Mouse (Mus musculus) forebrain, embryonic 14.5 days (tissue): ENCODE measurements around the gene Cers6. TPM values are rescaled to one million over a fixed set of nuclear protein-coding genes. Genes with fewer than 3 reads are reported as not detected.

Experiments
- ATAC-seq: fragments of 200-750 bp; cut with Nextera tagmentation; 2 replicates; pipeline ENCODE4 v1.8.0; 2017; ENCODE audit warnings: mild to moderate bottlenecking, moderate library complexity
- DNase-seq: peaks from one replicate; pipeline ENCODE4 v3.0.0-alpha.2; 2015; ENCODE audit warnings: low spot score
- H3K27ac ChIP-seq: fragments of 300-500 bp; sonication (generic); 2 replicates; pipeline ENCODE4 v1.5.1; 2014; ENCODE audit warnings: low read depth, mild to moderate bottlenecking, control low read depth, low read length, moderate library complexity
- H3K27me3 ChIP-seq: fragments of 300-500 bp; sonication (generic); replicated peaks from 2 replicates; pipeline ENCODE4 v1.6.1; 2014; ENCODE audit warnings: low read length, control low read depth, mixed read lengths; ENCODE audit not compliant: control insufficient read depth, insufficient read depth
- H3K36me3 ChIP-seq: fragments of 300-500 bp; sonication (generic); 2 replicates; pipeline ENCODE4 v1.6.1; 2014; ENCODE audit warnings: low read length, control low read depth; ENCODE audit not compliant: control insufficient read depth, insufficient read depth
- H3K4me1 ChIP-seq: fragments of 300-500 bp; sonication (generic); 2 replicates; pipeline ENCODE4 v1.6.1; 2014; ENCODE audit warnings: antibody characterized with exemption, low read length, control low read depth; ENCODE audit not compliant: control insufficient read depth, insufficient read depth
- H3K4me2 ChIP-seq: fragments of 300-500 bp; sonication (generic); 2 replicates; pipeline ENCODE4 v1.6.1; 2014; ENCODE audit warnings: mild to moderate bottlenecking, control low read depth, low read length
- H3K4me3 ChIP-seq: fragments of 300-500 bp; sonication (generic); 2 replicates; pipeline ENCODE4 v1.5.1; 2014; ENCODE audit warnings: low read depth, low read length, control low read depth
- H3K9ac ChIP-seq: fragments of 300-500 bp; sonication (generic); 2 replicates; pipeline ENCODE4 v1.6.1; 2014; ENCODE audit warnings: mild to moderate bottlenecking, low read length, control low read depth, moderate library complexity
- H3K9me3 ChIP-seq: fragments of 300-500 bp; sonication (generic); replicated peaks from 2 replicates; pipeline ENCODE4 v1.6.1; 2016; ENCODE audit warnings: low read length, control low read depth, mixed read lengths; ENCODE audit not compliant: control insufficient read depth
- WGBS: fragments of 180-500 bp; shearing (Covaris S2); extraction: QIAGEN DNeasy Blood & Tissue Kit; methylation state at CpG from one replicate; pipeline ENCODE4 v1.1.7; 2014; 5-methylcytosine and 5-hydroxymethylcytosine counted together
- polyA plus RNA-seq: library from polyadenylated mRNA; unstranded; fragments of >200 nt; fragmentation: Nextera tagmentation; extraction: Ambion mirVana; gene quantifications from 2 replicates; pipeline ENCODE4 v1.2.1, GENCODE M21; 2014

Cers6 gene
- polyA plus RNA-seq, 1 experiment from 2014 or later = 57.3 TPM

GRCm38 (mm10) chr2:69132488-69133040, 271.3 kb downstream of the Cers6 start:
- no peak overlapping the region for H3K4me3 ChIP-seq
- ATAC-seq (no peak), DNase-seq (no peak)
- no peak overlapping the region for H3K27ac ChIP-seq
- H3K27me3 ChIP-seq = no peaks in the 10 kb centered on the region
- no peak overlapping the region for H3K4me2 ChIP-seq
- WGBS = 66% methylated on average over 5 of the region's 5 CpGs
- no peaks in the 10 kb centered on the region for H3K9me3 ChIP-seq
- H3K4me1 ChIP-seq = peaks cover 4% of the 10 kb centered on the region; the same call in 1 of the 2 replicates
- no peak overlapping the region for H3K9ac ChIP-seq
- H3K36me3 ChIP-seq = no peaks in the 10 kb centered on the region

- DNase-seq (no peak), ATAC-seq (no peak)
- peaks cover under 1% of the 10 kb centered on the region; the same call in 1 of the 2 replicates for H3K4me1 ChIP-seq
- no peak overlapping the region for H3K9ac ChIP-seq
- no peak overlapping the region for H3K27ac ChIP-seq
- no peak overlapping the region for H3K4me2 ChIP-seq
- H3K9me3 ChIP-seq = no peaks in the 10 kb centered on the region
- 85% methylated on average over 1 of the region's 1 CpGs for WGBS
- no peaks in the 10 kb centered on the region for H3K27me3 ChIP-seq
- H3K36me3 ChIP-seq = no peaks in the 10 kb centered on the region
- no peak overlapping the region for H3K4me3 ChIP-seq
These were observed 272.9 kb downstream of the Cers6 start for GRCm38 (mm10) chr2:69134186-69134585.

- DNase-seq (no peak), ATAC-seq (no peak)
- Histone ChIP-seq H3K27me3 (no peaks in the 10 kb centered on the region), H3K9me3 (no peaks in the 10 kb centered on the region), H3K4me1 (no peaks in the 10 kb centered on the region), H3K9ac (no peak overlapping the region), H3K4me2 (no peak overlapping the region), H3K36me3 (no peaks in the 10 kb centered on the region), H3K4me3 (no peak overlapping the region), H3K27ac (no peak overlapping the region)
- 71% methylated on average over 9 of the region's 9 CpGs for WGBS
These were observed 273.7 kb downstream of the Cers6 start for GRCm38 (mm10) chr2:69134937-69135336.

GRCm38 (mm10) chr2:69135661-69136576, 274.7 kb downstream of the Cers6 start, which contains the start of gene Nostrin:
Gene Nostrin, plus strand, starts transcription at chr2:69135800.
- no peaks in the 10 kb centered on the region for H3K4me1 ChIP-seq
- H3K27ac ChIP-seq = no peak within 1 kb of the TSS
- peak; percentile 39 for DNase-seq
- no peaks in the 10 kb centered on the region for H3K36me3 ChIP-seq
- no peaks in the 10 kb centered on the region for H3K27me3 ChIP-seq
- no peaks in the 10 kb centered on the region for H3K9me3 ChIP-seq
- 82% methylated on average over 15 of the region's 15 CpGs for WGBS
- no peak within 1 kb of the TSS for H3K4me3 ChIP-seq
- no peak within 1 kb of the TSS for H3K4me2 ChIP-seq
- ATAC-seq = no peak
- no peak within 1 kb of the TSS for H3K9ac ChIP-seq

- Histone ChIP-seq H3K27me3 (no peaks in the 10 kb centered on the region), H3K9ac (no peak overlapping the region), H3K4me3 (no peak overlapping the region), H3K9me3 (no peaks in the 10 kb centered on the region), H3K4me2 (no peak overlapping the region), H3K27ac (no peak overlapping the region), H3K4me1 (no peaks in the 10 kb centered on the region), H3K36me3 (no peaks in the 10 kb centered on the region)
- DNase-seq = no peak
- no peak for ATAC-seq
- WGBS = 94% methylated on average over 10 of the region's 10 CpGs
These were observed 276.3 kb downstream of the Cers6 start for GRCm38 (mm10) chr2:69137406-69138084.

GRCm38 (mm10) chr2:69138759-69139158, 277.5 kb downstream of the Cers6 start:
- no peak overlapping the region for H3K9ac ChIP-seq
- ATAC-seq = no peak
- 76% methylated on average over 4 of the region's 4 CpGs for WGBS
- H3K4me2 ChIP-seq = no peak overlapping the region
- H3K27ac ChIP-seq = no peak overlapping the region
- H3K9me3 ChIP-seq = no peaks in the 10 kb centered on the region
- DNase-seq = peak; percentile 19
- no peaks in the 10 kb centered on the region for H3K27me3 ChIP-seq
- no peak overlapping the region for H3K4me3 ChIP-seq
- H3K36me3 ChIP-seq = no peaks in the 10 kb centered on the region
- H3K4me1 ChIP-seq = no peaks in the 10 kb centered on the region

- H3K27ac ChIP-seq = no peak overlapping the region
- H3K4me1 ChIP-seq = no peaks in the 10 kb centered on the region
- no peak overlapping the region for H3K4me2 ChIP-seq
- H3K36me3 ChIP-seq = no peaks in the 10 kb centered on the region
- no peak overlapping the region for H3K4me3 ChIP-seq
- H3K9me3 ChIP-seq = no peaks in the 10 kb centered on the region
- DNase-seq (no peak), ATAC-seq (no peak)
- no peak overlapping the region for H3K9ac ChIP-seq
- H3K27me3 ChIP-seq = no peaks in the 10 kb centered on the region
- 73% methylated on average over 2 of the region's 2 CpGs for WGBS
These were observed 279.0 kb downstream of the Cers6 start for GRCm38 (mm10) chr2:69140215-69140614.

- 72% methylated on average over 4 of the region's 4 CpGs for WGBS
- H3K36me3 ChIP-seq = no peaks in the 10 kb centered on the region
- H3K4me1 ChIP-seq = no peaks in the 10 kb centered on the region
- ATAC-seq (no peak), DNase-seq (no peak)
- H3K27me3 ChIP-seq = no peaks in the 10 kb centered on the region
- no peak overlapping the region for H3K9ac ChIP-seq
- H3K9me3 ChIP-seq = no peaks in the 10 kb centered on the region
- no peak overlapping the region for H3K4me2 ChIP-seq
- H3K27ac ChIP-seq = no peak overlapping the region
- no peak overlapping the region for H3K4me3 ChIP-seq
These were observed 279.6 kb downstream of the Cers6 start for GRCm38 (mm10) chr2:69140816-69141215.
